Mouse (Mus musculus) inflammation-experienced regulatory T-cells, adult 6 months (primary cell): ENCODE data around the gene Aifm3. TPM values are rescaled to one million over a fixed set of nuclear protein-coding genes. Genes with fewer than 3 reads are reported as not detected.

Experiments used
- ATAC-seq: one replicate; pipeline ENCODE4 v1.8.0; 2017
- polyA plus RNA-seq, 3 experiments: library from polyadenylated mRNA; unstranded; fragments of 100-300 nt; shearing (Covaris generic); gene quantifications; one replicate each; pipeline ENCODE4 v1.2.1; 2017

Gene Aifm3
- polyA plus RNA-seq = not detected

DNA sequence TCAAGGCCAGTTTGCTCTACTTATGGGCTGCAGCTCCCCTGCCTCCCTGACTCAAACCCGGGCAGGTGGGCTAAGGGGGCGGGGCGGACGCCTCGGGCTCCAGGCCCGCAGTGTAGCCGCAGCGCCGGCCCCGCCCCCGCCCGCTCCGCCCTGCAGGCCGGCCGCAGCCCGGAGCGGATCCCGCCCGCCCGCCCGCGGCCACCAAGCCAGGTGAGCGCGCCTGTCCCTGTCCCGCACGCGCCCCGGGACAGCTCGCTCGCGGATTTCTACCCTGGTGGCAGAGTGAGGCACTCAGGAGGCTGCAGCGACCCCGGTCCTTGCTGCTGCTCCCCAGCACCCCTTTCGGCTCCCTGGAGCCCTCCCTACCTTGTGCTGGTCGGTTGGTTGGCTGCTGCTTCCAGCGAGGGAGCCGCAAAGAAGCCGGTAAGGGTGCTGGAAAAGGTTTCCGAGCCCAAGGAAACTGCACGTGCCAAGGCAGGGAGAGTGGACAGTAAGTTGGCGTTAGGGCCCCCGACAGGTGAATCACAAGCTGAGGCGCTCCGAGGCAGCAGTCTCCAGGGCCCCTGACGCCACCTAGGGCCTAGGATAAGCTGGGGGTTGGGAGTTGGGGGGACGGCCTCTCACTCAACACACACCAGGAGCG, at the start of gene Aifm3:
Gene Aifm3, plus strand, starts transcription at position 143 of the 643 bp plus-strand sequence.
- ATAC-seq = no peak

DNA sequence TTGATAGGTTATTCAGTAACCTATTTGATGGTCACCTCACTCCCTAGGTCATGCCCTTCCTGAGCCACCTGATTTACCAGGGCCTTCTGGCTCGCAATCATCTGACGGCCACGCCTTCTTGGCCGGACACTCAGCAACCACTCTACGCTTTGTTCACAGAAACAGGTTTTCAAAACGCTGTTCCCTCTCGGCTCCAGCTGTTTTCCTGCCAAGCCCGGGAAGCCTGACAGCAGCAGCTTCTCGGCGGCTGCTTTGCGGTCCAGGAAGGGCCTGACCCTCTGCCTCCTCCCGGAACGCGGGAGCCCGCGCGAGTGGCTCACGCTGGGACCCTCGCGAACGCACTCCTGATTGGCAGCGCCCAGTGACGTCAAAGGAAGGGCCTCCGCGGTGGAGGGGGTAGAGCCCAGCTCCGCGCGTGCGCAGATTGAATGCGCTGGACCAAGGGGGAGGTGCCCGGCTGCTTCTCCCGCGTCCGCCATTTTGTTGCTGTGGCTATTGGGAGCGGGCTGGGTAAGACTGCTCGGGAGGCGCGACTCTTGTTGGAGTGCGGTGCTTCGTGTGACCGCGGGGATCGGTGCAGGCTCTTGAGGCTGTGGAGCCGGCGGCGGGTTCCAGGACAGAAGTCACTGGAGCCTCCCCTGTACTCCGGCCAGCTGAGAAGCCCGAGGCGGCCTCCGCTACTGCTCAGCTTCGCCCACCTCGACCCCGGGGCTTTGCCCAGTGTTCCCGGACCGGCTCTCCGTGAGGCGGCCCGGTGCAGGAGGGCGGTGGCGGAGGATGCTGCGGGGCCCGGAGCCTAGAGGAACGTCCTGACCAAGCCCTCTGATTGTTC, 37.7 kb upstream of the Aifm3 start, which contains the start of gene Crkl:
Gene Crkl, plus strand, starts transcription at position 447 of the 832 bp plus-strand sequence.
- peak; percentile 94 for ATAC-seq

DNA sequence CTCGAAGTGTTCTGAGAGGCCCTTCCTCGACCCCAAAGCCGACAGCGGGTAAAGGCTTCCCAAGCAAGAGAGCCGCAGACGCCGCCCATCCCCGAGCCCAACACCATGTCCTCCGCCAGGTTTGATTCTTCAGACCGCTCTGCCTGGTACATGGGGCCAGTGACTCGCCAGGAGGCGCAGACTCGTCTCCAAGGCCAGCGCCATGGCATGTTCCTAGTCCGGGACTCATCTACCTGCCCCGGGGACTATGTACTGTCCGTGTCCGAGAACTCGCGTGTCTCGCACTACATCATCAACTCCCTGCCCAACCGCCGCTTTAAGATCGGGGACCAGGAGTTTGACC, 37.1 kb upstream of the Aifm3 start:
- ATAC-seq = peak; percentile 34

DNA sequence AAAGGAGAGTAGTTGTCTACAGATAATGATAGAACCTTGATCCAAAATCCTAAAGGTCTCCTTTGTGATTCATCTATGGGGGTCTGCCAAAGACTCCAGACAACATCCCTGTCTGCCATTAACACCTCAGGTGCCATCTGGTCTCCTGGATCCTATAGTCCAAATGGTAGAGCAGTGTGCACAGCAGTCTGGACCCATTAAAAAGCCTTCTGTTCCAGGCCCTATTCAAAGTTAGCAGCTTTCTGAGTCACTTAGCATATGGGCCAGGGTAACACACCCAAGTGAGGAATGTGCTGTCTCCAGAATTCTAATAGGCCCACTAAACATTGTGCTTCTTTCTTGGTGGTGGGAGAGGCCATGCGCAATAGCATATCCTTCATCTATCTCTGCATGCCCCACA, 32.5 kb upstream of the Aifm3 start:
- ATAC-seq = no peak

DNA sequence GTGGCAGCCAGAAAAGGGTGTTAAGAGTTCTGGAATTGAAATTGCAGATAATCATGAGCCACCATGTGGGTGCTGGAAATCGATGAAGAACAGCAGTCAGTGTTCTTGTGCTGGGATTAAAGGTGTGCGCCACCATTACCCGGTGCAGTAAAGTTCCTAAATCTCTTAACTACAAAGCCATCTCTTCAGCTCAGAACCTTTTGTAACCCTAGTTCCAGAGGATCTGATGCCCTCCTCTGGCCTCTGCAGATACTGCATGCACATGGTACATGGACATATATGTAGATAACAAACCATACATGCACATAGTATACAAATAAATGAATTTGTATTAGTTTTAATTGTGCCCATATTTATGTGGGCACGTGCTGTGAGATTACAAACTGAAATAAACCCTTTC, 29.2 kb upstream of the Aifm3 start:
- ATAC-seq = peak; percentile 53

DNA sequence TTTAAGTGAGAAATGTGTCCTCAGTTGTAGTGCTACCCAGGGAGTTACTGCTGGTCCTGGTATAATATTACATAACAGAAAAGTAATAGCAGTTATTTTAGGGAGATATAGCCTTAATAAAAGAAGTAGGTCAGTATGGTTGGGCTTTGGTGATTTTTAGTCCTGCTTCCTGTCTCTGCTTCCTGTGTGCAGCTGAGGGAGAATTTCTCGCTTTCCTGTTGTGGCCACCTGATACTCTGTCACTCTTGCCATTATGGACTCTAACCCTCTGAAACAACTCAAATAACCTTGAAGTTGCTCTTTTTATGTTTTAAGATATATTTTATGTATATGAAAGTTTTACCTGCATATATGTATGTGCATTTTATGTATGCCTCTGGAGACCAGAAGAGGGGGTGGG, 27.8 kb upstream of the Aifm3 start:
- peak; percentile 61 for ATAC-seq

DNA sequence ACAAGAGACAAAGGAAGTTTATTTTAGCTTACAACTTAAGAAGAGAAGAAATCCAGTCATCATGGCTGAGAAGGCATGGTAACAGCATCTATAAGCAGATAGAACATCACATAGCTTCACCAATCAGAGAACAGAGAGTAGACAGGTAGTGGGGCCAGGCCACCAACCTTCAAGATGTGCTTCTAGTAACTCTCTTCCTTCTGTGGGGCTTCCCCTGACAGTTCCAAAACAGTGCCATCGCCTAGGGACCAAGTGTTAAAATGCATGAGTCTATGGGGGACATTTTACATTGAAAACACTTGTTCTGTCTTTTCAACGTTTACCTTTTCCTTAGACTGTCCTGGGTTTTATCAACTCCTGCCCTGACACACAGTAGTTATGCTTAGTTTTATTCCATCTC, 26.2 kb upstream of the Aifm3 start:
- peak; percentile 53 for ATAC-seq

DNA sequence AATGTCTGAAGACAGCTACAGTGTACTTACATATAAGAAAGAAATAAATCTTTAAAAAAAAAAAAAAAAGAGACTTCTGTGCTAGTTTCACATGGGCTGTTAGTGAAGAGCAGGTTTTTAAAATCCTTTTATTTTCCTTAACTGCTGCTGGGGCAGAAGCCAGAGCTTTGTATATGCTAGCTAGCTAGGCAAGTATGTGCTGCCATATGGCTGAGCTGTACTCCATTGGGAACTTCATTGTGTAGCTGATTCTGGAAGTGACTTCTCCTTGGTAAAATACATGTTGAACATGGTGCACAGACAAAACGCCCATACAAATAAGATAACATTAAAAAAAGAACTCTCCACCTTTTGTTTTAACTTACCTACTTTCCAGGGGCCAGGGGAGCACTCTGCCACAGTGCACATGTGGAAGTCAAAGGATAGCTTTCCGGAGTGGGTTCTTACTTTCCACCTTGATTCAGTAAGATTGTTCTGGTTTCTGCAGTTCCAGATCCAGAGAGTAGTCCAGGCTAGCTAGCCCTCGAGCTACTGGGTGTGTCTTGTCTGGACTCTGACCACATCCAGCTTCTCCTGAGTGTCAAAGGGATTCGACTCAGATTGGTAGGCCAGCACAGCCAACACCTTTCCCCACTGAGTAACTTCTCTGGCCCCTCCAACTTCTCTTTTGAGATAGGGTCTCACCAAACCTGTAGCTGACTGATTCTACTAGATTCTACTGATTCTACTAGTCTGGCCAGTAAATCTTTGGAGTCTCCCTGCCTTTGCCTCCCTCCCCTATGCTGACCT, 22.3 kb upstream of the Aifm3 start:
- ATAC-seq = no peak

DNA sequence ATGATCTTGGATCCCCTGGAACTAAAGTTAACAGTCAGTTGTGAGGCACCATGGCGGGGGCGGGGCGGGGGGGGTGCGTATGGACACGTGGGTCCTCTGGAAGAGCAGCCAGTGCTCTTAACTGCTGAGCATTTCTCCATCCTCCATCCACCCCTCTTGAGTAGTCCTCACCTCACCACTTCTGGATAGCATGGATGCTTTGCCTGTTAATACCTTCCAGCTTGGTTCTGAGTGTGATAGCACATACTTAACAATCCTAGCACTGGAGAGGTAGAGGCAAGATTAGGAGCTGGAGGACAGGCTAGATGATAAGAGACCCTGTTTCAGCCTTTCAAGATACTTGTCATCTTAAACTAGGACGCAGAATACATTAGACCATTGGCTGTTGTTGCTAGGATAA, 16.9 kb upstream of the Aifm3 start:
- ATAC-seq = no peak

DNA sequence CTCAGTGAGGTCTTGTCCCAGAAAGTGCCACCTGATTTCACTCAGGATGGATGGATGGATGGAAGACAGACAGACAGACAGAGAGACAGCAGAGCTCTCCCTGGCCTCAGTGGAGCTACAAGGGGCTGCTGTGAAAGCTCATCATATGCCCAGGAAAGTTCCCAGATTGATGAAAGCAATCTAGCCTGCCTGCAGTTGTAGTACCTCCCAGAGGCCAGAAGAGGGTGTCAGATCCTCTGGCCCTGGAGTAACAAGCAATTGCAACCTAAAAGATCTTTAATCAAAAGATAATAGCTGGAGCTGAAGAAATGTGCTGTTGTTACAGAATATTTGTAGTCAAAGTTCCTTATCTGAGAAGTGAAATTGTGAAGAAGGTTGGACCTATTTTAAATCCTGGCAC, 15.3 kb upstream of the Aifm3 start:
- peak; percentile 54 for ATAC-seq

DNA sequence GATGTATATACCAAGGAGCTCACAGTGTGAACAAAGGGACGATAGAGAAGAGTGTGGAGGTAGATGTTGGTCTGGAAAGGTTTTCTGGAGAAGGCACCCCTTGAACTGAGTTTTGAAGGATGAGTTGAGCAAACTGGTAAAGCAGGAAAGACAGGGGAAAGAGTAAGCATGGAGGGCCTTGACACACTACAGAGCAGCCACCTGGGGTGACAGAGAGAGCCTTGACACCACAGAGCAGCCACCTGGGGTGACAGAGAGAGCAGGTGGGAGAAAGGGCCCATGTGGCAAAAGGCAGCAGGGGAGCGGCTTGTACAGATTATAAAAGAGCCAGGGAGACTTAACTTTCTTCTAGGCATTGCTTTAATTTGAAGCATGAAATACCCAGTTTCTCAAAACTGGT, 14.7 kb upstream of the Aifm3 start:
- ATAC-seq = no peak

DNA sequence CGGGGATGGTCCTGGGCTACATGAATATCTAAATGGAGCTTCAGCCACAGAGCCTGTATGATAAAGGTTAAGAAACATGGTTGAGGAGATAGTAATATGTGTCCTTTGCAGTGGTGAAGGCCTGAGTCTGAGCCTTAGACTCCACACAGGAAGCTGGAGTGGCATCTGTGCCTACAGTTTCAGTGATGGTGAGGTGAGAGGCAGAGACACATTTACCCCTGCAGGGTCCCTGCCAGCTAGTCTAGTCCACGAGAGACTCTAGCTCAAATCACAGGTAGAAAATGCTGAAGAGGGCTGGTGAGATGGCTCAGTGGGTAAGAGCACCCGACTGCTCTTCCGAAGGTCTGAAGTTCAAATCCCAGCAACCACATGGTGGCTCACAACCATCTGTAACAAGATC, 14.1 kb upstream of the Aifm3 start:
- no peak for ATAC-seq

DNA sequence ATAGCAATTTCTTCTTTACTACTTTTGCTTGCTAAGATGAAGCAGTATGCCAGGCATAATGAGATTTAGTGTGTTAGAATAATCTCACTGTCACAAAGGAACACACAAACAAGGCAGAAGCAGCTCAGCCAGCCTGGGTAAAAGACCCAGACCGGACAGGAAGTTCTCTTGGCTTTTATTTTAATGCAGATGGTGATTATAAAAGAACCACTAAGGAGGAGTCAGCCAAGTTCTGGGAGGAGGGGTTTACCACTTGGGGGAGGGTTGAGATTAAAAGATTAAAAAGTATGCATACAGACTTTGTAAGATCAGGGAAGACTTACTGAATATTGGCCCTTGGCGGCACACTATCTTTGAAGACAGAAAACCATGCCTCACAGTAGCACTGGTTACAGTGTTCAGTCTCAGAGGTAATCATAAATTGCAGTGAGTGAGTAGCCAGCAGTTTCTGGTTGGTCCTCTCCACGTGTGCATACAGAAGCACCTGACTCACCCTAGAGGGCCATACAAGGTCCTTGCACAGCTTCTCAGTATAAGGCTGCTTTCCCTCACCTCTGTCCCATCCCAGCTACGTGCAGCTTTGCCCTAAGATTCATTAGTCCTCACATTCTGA, 11.0 kb upstream of the Aifm3 start:
- ATAC-seq = no peak

DNA sequence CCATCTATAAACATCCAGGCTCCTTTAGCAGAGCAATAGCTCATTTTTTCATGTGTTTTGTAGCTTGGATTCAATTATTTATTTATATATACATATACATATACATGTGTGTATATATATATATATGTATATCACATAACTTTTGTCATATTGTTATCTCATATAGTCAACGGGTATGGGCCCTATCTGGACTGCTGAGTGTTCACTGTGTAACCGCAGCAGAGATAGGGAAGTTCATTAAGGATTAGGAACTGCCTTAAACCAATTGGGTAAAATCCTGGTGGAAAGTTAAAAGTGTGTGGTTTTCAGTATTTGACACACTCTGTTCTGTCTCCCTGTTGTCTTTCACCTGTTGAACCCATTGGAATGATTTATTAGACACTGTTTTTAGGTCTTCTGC, 7.9 kb upstream of the Aifm3 start:
- ATAC-seq = no peak

DNA sequence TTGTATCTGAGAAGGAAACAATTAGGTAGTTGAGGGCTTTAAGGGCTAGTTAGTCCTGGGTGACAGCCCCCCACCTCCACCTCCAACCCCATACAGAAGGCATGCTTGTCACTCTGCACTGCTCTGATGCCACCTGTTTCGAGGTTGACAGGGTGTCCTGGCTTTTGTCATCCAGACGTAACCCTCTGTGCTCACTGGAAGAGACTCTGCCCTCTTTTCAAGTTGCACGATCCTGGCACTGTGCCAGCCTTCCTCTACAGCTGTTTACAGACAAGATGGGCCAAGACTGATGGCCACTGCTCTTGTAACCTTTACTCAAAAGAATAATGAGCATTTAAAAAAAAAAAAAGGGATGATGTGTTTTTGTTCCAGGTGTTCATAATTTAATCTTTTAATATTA, 2.9 kb upstream of the Aifm3 start:
- no peak for ATAC-seq

DNA sequence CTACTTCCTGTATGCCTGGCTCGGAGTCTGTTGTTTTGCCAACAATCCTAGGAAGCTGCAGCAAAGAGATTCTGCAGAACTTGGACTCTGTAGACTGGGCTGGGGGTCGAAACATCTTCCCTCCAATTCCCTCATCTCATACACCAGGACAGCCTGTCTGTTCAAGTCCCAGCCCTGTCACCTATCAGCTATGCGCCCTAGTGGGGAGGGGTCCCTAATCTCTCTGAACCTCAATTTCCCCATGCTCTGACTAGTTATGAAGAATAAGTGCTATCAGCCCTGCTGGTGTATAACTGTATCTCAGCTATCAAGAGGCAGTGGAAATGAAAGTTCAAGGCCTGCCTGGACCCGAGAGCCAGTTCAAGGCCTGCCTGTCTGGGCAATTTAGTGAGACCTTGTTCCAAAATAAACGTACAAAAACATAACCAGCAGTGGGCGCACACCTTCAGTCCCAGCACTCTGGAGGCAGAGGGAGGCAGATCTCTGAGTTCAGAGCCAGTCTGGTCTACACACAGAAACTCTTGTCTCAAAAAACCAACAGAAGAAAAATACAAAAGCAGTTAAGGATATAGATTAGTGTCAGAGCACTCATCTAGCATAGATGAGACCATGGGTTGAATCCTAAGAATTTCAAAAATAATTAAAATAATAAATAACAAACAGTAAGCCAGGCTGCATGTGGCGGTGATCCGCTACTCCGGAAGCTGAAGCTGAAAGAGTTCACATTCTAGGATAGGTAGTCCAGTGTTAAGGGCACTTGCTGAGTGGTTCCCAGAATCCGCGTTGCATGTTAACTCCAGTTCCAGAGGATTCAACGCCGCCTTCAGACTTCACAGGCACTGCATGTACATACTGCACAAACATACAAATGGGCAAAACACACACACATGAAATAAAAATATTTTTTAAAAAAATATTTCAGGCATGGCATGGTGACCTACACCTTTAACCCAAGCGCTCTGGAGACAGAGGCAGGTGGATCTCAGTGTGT, 638 bp upstream of the Aifm3 start:
- no peak for ATAC-seq

DNA sequence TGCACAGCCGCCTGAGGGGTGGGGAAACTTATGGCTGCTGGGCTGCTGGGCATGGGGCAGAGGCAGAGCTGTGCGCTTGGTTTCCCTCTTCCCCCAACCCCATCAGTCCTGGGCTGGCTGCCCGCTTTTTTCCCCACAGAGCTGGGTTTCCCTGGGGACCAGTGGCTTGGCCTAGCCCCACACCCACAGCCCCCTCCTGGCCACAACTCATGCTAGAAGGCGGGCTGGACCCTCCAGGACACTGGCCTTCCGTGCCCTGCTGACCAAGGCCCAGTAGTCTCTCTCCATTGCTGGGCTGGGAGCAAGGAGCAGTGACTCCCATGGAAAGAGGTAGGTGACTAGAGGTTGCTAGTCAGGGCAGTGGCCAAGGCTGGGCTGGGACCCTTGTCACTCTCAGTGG, 1.7 kb downstream of the Aifm3 start:
- no peak for ATAC-seq

DNA sequence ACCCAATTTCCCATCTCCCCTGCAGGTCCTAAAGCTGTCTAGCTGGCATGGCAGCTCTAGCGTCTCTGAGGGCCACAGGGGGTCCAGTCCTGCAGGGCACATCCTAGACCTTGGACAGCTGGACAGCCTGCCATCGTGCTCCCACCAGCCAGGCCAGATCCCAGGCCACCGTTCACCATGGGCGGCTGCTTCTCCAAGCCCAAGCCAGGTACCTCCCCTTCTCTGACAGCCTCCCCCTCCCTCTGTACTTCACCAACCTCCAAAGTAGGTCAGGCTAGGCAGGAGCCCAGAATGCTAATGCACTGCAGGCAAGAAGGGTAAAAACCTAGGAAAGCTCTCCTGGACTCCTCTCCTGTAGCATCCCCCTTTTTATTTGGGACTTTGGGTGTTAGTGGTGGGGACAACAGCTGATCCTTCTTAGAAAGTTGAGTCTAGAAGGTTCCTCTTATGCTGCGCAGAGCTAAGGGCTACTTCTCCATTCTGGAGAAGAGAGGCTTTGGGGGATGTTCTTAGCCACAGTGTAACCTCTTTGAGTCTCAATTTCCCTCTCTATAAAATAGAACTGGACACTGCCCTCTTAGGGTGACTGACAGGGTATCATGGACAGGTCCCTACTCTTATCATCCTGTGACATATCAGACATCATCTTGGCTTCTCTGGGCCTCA, 2.6 kb downstream of the Aifm3 start:
- no peak for ATAC-seq

DNA sequence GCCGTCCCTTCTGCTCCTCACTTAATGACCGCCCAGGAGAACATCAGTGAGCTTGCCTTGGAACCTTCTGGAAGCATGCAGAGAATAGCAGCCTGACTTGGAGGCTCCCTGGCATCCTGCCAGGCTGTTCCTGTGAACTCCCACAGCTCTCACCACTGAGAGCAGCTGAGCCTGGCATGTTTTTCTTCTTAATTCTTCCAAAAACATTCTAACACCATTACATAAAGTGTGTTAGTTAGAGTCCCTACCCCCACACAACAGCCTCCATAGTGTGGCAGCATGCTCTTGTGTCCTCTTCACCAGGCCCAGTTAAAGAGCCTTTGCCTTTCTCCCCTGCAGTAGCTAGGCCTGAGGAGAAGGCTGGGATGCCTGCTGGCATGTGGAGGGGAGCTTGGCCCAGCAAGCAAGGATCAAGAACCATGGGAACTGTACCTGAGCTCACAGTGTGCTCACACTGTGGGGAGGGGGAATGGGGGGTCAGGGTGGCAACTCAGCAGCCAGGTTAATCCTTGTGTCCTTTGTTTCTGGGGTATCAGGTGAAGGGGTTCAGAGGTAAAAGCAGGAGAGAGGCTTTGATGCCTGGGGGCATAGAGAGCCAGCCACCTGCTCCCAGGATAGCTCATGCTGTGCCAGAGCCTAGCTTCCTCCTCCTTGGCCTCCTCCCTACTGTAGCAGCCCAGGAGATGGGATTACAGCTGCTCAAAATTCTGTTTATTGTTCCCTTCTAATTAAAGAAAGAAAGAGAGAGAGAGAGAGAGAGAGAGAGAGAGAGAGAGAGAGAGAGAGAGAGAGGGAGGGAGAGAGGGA, 7.3 kb downstream of the Aifm3 start:
- no peak for ATAC-seq

DNA sequence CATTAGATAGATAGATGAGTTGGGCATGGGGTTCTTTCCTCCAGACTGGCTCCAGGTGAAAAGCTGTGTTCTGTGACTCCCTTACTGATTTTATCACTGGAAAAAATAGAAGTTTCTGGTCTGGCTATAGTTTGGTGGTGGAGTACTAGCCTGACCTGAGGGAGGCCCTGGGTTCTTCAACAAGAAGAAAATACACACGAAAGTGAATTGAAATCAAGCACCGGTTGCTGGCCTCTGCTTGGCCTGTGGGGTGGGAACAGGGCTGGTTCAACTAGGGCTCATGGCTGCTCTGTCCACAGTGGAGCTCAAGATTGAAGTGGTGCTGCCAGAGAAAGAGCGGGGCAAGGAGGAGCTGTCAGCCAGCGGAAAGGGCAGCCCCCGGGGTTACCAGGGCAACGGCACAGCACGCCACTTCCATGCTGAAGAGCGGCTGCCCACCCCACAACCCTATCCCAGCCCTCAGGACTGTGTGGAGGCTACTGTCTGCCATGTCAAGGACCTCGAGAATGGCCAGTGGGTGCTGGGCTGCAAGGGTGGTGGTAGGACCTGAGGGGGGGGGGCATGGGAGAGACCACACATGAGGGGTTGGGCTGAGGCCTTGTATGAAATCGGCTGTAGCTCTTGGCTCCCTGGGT, 10.0 kb downstream of the Aifm3 start:
- no peak for ATAC-seq
